Mouse (Mus musculus) yolk sac, embryonic 10.5 days (tissue): ENCODE measurements around the gene Has1.

Experiments used
- DNase-seq: peaks from one replicate; pipeline ENCODE4 v3.0.0-alpha.2; 2017; ENCODE audit warnings: low spot score

Gene Has1

GRCm38 (mm10) chr17:17855064-17855838 lies at the start of gene Has1:
TSS of gene Has1 (minus strand) at chr17:17855205.
- no peak for DNase-seq

- DNase-seq, result no peak
These were observed 45.8 kb upstream of the Has1 start for GRCm38 (mm10) chr17:17900768-17901167.

GRCm38 (mm10) chr17:17899268-17899667 lies 44.3 kb upstream of the Has1 start:
- no peak for DNase-seq

GRCm38 (mm10) chr17:17896039-17896438 lies 41.0 kb upstream of the Has1 start:
- peak; percentile 9 for DNase-seq

GRCm38 (mm10) chr17:17889732-17890425 lies 34.9 kb upstream of the Has1 start:
- no peak for DNase-seq

GRCm38 (mm10) chr17:17887774-17888248 lies 32.8 kb upstream of the Has1 start, which contains the start of the genes Fpr2 and Fpr3:
TSS of gene Fpr2 (plus strand) at chr17:17887824.
TSS of gene Fpr3 (plus strand) at chr17:17887852.
- DNase-seq, result no peak

GRCm38 (mm10) chr17:17883840-17884239 lies 28.8 kb upstream of the Has1 start, which contains the start of gene Fpr1:
TSS of gene Fpr1 (minus strand) at chr17:17883940.
- no peak for DNase-seq

GRCm38 (mm10) chr17:17882672-17883071 lies 27.7 kb upstream of the Has1 start:
- no peak for DNase-seq

GRCm38 (mm10) chr17:17879347-17879746 lies 24.3 kb upstream of the Has1 start:
- no peak for DNase-seq

GRCm38 (mm10) chr17:17871697-17872096 lies 16.7 kb upstream of the Has1 start:
- no peak for DNase-seq

GRCm38 (mm10) chr17:17870892-17871550 lies 16.0 kb upstream of the Has1 start:
- no peak for DNase-seq

- DNase-seq, result no peak
These were observed 11.9 kb upstream of the Has1 start for GRCm38 (mm10) chr17:17866801-17867469.

- no peak for DNase-seq
These were observed 10.2 kb upstream of the Has1 start for GRCm38 (mm10) chr17:17865168-17865567.

GRCm38 (mm10) chr17:17862360-17862759 lies 7.4 kb upstream of the Has1 start:
- DNase-seq, result no peak

- no peak for DNase-seq
These were observed 5.1 kb upstream of the Has1 start for GRCm38 (mm10) chr17:17860110-17860509.

GRCm38 (mm10) chr17:17857446-17857845 lies 2.4 kb upstream of the Has1 start:
- no peak for DNase-seq

- no peak for DNase-seq
These were observed 1.6 kb upstream of the Has1 start for GRCm38 (mm10) chr17:17856612-17857011.

- no peak for DNase-seq
These were observed 4.9 kb downstream of the Has1 start for GRCm38 (mm10) chr17:17849906-17850712.

- no peak for DNase-seq
These were observed 6.0 kb downstream of the Has1 start for GRCm38 (mm10) chr17:17848988-17849387.

- DNase-seq, result no peak
These were observed 9.6 kb downstream of the Has1 start for GRCm38 (mm10) chr17:17845187-17846027.
